In the genomic region with DNA sequence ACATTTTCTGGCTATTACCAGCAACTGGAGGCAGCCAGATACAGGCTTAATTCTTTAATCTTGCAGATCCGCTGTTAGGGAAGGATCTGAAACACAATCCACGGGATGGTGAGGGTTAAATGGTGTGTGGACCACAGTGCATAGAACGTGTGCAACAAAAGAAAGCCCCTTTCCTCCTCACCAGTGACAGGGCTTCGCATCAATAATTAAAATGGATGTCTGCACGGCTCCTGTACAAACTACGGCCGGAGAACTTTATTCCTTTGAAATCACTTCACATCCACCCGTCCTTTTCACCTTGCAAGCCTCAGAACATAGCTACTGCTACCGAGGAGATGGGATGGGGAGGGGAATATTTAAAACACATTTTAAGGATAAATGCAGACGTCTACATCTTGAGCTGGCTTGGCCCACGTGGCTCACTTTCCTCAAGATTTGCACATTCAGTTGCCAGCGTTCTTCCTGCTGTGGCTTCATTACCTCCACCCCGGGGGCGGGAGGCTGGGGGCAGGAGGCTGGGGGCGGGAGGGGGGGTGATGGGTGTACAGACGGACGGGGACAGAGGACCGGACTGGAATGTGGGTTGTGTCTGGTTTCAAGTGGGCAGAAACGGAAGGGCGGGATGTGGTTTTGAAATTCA, we compare ENCODE assay signal across 9 mouse cellular contexts. TPM values are rescaled to one million over a fixed set of nuclear protein-coding genes. Genes with fewer than 3 reads are reported as not detected.
DNase-seq lines count a peak whose midpoint lies in the region; ATAC-seq and TF ChIP-seq lines count a peak whose summit lies in the region.
"Had no signal": no experiment of that assay in that cellular context is flagged by ENCODE, and none has a peak within 500 bp of the region (broad histone marks: within the 10 kb centered on the region; RNA-seq: fewer than 3 reads in every experiment).

No protein-coding gene starts in this region.

- no peak for DNase-seq in heart, postnatal 0 days (ENCODE audit: low spot score)
- no peak for DNase-seq in heart, postnatal 36 days
- peak; percentile 22 for DNase-seq in embryo, embryonic 11.5 days (ENCODE audit: low read depth, low spot score)
- DNase-seq in intestine, embryonic 14.5 days (ENCODE audit: low spot score), result peak; percentile 63
- peak; percentile 57 for DNase-seq in neural tube, embryonic 10.5 days (ENCODE audit: extremely low spot score, low spot score)
- DNase-seq in yolk sac, embryonic 10.5 days (ENCODE audit: low spot score), result no peak
- no peak for DNase-seq in natural killer cell, adult 2 months (ENCODE audit: low spot score in 2 of 2)
- no peak for DNase-seq in right cerebral cortex, postnatal 10 days (ENCODE audit: low spot score in 2 of 2)

- TF ChIP-seq CTCF in heart, postnatal 0 days (IDR thresholded peaks at IDR 0.05; ENCODE audit: low read depth), result no peak

- no peaks in the 10 kb centered on the region for H3K9me3 ChIP-seq in heart, postnatal 0 days (replicated peaks; ENCODE audit: control insufficient read depth, low read length)
- no peaks in the 10 kb centered on the region for H3K9me3 ChIP-seq in intestine, embryonic 14.5 days (ENCODE audit: control insufficient read depth, low read length)

- peak overlapping the region; percentile 63 for H3K4me2 ChIP-seq in heart, postnatal 0 days (ENCODE audit: low read depth, low read length)
- H3K4me2 ChIP-seq in intestine, embryonic 14.5 days (ENCODE audit: low read length), result peak overlapping the region; percentile 52

- peaks cover 10% of the 10 kb centered on the region for H3K27me3 ChIP-seq in heart, postnatal 0 days (ENCODE audit: control insufficient read depth, insufficient read depth, low read length)
- H3K27me3 ChIP-seq in intestine, embryonic 14.5 days (replicated peaks; ENCODE audit: control insufficient read depth, insufficient read depth, low read length), result 0 out of 2 replicates have a peak, but pooled peaks cover 3% of the 10 kb centered on the region

- no peak overlapping the region for H3K9ac ChIP-seq in heart, postnatal 0 days (replicated peaks; ENCODE audit: low read depth, low read length)
- H3K9ac ChIP-seq in intestine, embryonic 14.5 days (ENCODE audit: low read length), result no peak overlapping the region

- no peak overlapping the region for H3K27ac ChIP-seq in heart, postnatal 0 days (ENCODE audit: low read depth)
- no peak overlapping the region for H3K27ac ChIP-seq in intestine, embryonic 14.5 days (ENCODE audit: low read depth)

- peaks cover 6% of the 10 kb centered on the region; the same call in 1 of the 2 replicates for H3K4me1 ChIP-seq in heart, postnatal 0 days (ENCODE audit: control insufficient read depth, insufficient read depth)
- H3K4me1 ChIP-seq in intestine, embryonic 14.5 days (replicated peaks; ENCODE audit: control insufficient read depth, insufficient read depth, low read length), result peaks cover 11% of the 10 kb centered on the region

- no peak for TF ChIP-seq EP300 in heart, postnatal 0 days (IDR thresholded peaks at IDR 0.05; ENCODE audit: low read depth)

- intact Hi-C loops in heart, postnatal 36 days (cut with DNase I), result loop anchor here (5.0 kb wide), 1 partner anchor 135 kb away; no protein-coding TSS in a partner anchor

- peak overlapping the region; percentile 8; the same call in 1 of the 2 replicates for H3K4me3 ChIP-seq in heart, postnatal 0 days (ENCODE audit: low read depth, low read length)
- H3K4me3 ChIP-seq in intestine, embryonic 14.5 days (ENCODE audit: low read depth, low read length), result peak overlapping the region; percentile 21; the same call in 1 of the 2 replicates

- no peak for ATAC-seq in heart, postnatal 0 days (ENCODE audit: insufficient read depth, low read depth)
- ATAC-seq in intestine, embryonic 14.5 days (replicated peaks; ENCODE audit: low FRiP score, low TSS enrichment, low read depth), result no peak

- no peaks in the 10 kb centered on the region for H3K36me3 ChIP-seq in heart, postnatal 0 days (replicated peaks; ENCODE audit: control insufficient read depth, insufficient read depth, low read length)
- H3K36me3 ChIP-seq in intestine, embryonic 14.5 days (ENCODE audit: control insufficient read depth, insufficient read depth, low read length), result no peaks in the 10 kb centered on the region

- WGBS in heart, postnatal 0 days, result 8% methylated on average over 20 of the region's 20 CpGs
- WGBS in intestine, embryonic 14.5 days, result 4% methylated on average over 20 of the region's 20 CpGs

RNA-seq across cellular contexts. Expression of gene Gm21915, which starts 53.3 kb away (rescaled TPM):
- not detected in 2 replicates for total RNA-seq in heart, postnatal 0 days (2014; rRNA removed; ENCODE audit: low replicate concordance)
- not detected in 2 replicates for polyA plus RNA-seq in heart, postnatal 0 days (2015; fragmentation: Nextera tagmentation; extraction: Ambion mirVana)
- total RNA-seq in heart, postnatal 36 days (2021), result not detected
- polyA plus RNA-seq in intestine, embryonic 14.5 days (2014; fragmentation: Nextera tagmentation; extraction: Ambion mirVana), result not detected in 2 replicates
- total RNA-seq: MEL had no signal

Comparison
In these comparisons a context has a peak if more than half of its experiments do, and no peak if none do; other contexts are left out.
1. DNase-seq: peak in embryo, embryonic 11.5 days (single experiment), intestine, embryonic 14.5 days (single experiment) and neural tube, embryonic 10.5 days (single experiment); none in heart, postnatal 0 days (single experiment), heart, postnatal 36 days (0 of 2), yolk sac, embryonic 10.5 days (single experiment), natural killer cell, adult 2 months (0 of 2) and right cerebral cortex, postnatal 10 days (0 of 2).